Mouse (Mus musculus) olfactory bulb, adult 2 months (tissue): ENCODE results near the gene AF067063.

Experiments used
- CTCF ChIP-seq: fragments of 200-500 bp; IDR thresholded peaks from 2 replicates; pipeline ENCODE4 v1.5.1; 2012; ENCODE audit warnings: low read depth, mild to moderate bottlenecking, low read length, moderate library complexity; ENCODE audit not compliant: insufficient read depth
- POLR2A ChIP-seq: fragments of 200-500 bp; IDR thresholded peaks from 2 replicates; pipeline ENCODE4 v1.6.1; 2012; ENCODE audit warnings: mild to moderate bottlenecking, low read depth, low read length, moderate library complexity; ENCODE audit not compliant: insufficient read depth

DNA sequence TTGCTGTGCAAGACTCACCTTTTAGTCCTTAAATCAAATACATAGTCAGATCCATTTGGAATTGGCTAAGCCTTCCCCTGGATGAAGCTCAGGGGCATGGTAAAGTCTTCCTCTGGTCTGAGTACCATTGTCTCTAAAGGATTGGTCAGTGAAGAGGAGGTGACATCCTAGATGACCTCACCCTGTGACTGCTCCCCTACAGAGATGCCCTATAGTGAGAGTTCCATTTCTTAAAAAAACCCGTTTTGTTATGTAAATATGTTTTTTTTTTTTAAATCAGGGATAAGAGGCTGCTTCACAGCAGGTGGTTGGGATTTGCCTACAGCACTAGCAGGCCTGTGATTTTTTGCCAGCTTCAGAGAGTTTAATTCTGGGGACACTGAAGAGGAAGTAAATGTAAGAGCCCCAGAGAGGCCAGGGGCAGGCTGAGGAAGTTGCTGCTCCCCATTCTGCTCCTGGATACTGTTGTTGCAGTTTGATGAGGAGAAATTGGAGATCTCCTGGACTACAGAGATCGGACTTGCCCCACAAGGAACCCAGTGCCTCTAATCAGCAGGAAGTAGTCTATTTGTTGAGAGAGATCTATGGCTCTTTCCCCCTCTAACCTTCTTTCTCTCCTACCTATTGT lies 12.3 kb downstream of the AF067063 start:
- TF ChIP-seq CTCF (no peak), POLR2A (no peak)
